Mouse (Mus musculus): ENCODE results near the gene Rell1. TPM values are rescaled to one million over a fixed set of nuclear protein-coding genes. Genes with fewer than 3 reads are reported as not detected.

Gene Rell1
- total RNA-seq, 2 experiments from 2014 or later = 9.0 to 13.5 TPM

DNA sequence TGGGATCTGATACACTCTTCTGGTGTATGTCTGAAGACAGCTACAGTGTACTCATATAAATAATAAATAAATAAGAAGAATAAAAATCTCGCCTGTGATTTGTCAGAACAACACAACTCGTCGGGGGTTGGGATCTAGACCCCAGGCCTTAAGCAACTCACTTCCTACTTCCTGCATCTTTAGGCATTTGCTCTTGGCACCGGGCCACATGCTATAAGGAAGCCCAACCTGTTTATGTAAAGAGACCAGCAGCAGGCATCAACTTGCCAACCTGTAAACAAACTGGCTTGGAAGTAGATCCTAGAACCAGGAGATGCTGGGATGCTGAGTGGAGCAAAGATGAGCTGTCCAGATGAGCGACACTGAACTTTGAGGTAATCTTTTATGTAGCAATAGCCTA, 26.8 kb downstream of the Rell1 start:
- Histone ChIP-seq H3K27ac (no peak overlapping the region), H3K4me3 (no peak overlapping the region)
- TF ChIP-seq CTCF (conservative IDR thresholded peaks at IDR 0.05) = no peak
- no peak for DNase-seq (ENCODE audit: low spot score in 2 of 2)

DNA sequence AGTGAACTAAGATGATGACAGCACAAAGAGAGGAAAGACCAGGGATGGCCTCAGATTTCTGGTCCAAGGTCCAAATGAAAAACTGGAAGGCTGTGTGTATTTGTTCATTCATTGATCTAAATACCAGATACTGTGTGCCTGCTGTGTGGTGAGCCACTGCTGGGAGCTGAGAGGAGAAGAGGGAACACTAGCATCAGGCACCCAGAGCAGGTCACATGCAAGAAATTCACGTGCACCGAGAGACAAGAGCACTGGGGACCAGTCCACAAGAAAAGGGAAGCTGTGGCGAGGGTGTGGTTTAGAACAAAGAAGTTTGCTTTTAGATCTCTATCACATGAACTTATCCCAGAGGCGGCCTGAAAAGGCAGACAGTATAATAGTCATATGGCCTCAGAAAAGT, 30.1 kb downstream of the Rell1 start:
- Histone ChIP-seq H3K4me3 (no peak overlapping the region), H3K27ac (no peak overlapping the region)
- TF ChIP-seq CTCF (conservative IDR thresholded peaks at IDR 0.05) = no peak
- no peak for DNase-seq (ENCODE audit: low spot score in 2 of 2)

DNA sequence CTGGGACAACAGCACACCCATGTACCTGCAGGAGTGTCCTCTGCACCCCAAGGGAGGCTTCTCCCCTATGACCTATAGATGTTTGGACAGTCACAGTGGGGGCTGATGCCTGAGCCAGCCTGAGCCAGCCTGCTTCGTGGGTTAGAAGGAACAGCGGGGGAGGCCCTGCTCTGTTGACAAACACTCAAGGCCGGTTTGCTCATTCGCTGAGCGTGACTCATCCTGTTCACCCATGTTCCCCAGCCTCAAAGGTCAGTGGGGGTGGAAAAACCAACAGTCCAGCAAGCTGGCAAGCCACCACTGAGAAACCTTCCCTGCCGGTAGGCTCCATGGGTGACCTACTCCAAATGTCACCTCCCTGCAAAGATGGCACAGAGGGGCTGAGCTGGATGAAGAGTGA, 32.0 kb downstream of the Rell1 start:
- TF ChIP-seq CTCF (conservative IDR thresholded peaks at IDR 0.05) = no peak
- no peak overlapping the region for H3K4me3 ChIP-seq
- DNase-seq (ENCODE audit: low spot score in 2 of 2) = no peak
- H3K27ac ChIP-seq = no peak overlapping the region

DNA sequence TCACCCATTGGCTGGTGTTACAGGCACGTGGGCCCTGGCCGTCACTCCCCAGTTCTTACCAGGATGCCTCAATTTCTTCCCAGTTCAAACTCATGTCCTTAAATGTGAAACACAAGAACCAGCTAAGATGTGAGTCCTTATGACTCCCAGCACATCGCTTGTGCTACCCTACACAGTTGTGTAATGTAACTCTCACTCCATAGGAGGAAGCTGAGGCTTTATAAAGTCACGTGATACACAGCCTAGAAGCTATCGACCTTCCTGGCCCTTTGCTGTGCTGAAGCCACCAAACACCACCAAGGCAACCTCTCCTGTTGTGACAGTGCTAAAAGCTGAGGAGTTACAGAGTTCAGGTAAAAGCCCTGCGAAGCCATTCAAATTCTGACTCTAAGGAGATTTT, 33.1 kb downstream of the Rell1 start:
- no peak for TF ChIP-seq CTCF (conservative IDR thresholded peaks at IDR 0.05)
- DNase-seq (ENCODE audit: low spot score in 2 of 2) = no peak
- H3K4me3 ChIP-seq = no peak overlapping the region
- no peak overlapping the region for H3K27ac ChIP-seq

DNA sequence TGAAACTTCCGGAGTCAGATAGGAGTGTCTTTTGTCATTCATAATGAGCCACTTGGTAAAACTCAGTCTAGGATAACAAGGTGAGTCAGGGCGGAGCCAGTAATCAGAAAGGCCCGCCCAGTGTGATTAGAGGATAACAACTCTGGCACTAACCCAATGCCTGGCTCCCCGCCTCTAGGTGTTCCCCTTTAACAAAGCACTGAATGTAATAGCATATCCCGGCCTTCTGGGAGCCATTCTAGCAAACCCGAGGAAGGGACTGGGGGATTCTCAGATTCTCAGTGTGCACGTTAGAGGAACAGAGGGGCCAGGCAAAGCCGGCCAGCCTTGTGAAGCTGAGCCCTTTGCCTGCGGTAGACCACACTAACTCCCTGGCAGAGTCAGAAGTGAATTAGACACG, 35.9 kb downstream of the Rell1 start:
- no peak for DNase-seq (ENCODE audit: low spot score in 2 of 2)
- Histone ChIP-seq H3K4me3 (no peak overlapping the region), H3K27ac (no peak overlapping the region)
- no peak for TF ChIP-seq CTCF (conservative IDR thresholded peaks at IDR 0.05)

DNA sequence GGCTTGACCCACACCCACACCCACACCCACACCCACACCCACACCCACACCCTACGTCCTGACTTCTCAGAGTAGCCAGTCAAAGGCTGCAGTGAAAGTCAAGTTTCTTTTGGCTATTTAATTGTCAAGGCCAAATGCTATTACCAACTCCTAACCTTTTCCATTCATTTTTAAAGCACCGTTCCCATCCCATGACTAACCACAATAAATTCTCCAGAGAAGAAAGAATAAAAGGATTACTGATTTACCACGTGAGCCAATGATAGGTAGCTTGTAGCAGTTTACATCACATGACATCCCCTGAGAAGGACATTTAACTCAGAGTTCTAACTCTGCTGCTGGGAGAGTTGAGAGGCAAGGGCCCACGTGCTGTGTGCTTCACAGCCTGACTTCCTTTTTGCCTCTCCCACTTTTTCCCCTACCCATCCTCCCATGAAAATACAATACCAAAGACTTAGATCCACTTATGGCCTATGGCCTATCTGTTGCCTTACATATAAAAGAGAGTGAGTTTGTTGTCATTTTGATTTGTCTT, 37.8 kb downstream of the Rell1 start:
- no peak overlapping the region for H3K27ac ChIP-seq
- no peak for TF ChIP-seq CTCF (conservative IDR thresholded peaks at IDR 0.05)
- no peak for DNase-seq (ENCODE audit: low spot score in 2 of 2)
- no peak overlapping the region for H3K4me3 ChIP-seq

DNA sequence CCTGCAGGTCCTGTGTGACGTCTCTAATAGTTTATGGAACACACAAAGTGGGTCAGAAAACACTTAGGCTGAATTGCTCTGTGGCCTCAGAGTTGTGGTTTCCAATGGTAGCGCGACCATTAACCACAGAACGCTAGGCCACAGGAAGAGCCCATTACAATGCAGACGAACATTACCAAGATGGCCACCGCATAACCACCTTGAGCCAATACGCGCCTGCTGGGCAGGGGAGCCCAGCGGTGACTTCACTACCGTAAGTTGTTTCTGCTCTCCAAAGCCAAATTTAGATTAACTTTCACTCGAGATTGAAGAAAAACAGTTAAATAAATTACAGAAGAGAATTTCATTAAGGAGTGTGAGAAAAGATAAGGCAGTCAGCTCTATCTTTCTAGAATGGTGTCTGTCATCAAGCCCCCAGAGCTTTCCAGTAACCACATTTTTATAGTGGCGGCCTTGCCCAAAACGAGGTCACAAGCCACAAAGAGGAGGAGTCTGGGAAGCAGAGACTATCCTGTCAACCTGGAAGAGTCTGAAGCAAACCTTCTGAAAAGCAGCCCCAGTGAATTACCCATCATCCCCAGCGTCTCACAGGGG, 43.6 kb downstream of the Rell1 start:
- DNase-seq (ENCODE audit: low spot score in 2 of 2) = no peak
- no peak overlapping the region for H3K27ac ChIP-seq
- no peak for TF ChIP-seq CTCF (conservative IDR thresholded peaks at IDR 0.05)
- no peak overlapping the region for H3K4me3 ChIP-seq

DNA sequence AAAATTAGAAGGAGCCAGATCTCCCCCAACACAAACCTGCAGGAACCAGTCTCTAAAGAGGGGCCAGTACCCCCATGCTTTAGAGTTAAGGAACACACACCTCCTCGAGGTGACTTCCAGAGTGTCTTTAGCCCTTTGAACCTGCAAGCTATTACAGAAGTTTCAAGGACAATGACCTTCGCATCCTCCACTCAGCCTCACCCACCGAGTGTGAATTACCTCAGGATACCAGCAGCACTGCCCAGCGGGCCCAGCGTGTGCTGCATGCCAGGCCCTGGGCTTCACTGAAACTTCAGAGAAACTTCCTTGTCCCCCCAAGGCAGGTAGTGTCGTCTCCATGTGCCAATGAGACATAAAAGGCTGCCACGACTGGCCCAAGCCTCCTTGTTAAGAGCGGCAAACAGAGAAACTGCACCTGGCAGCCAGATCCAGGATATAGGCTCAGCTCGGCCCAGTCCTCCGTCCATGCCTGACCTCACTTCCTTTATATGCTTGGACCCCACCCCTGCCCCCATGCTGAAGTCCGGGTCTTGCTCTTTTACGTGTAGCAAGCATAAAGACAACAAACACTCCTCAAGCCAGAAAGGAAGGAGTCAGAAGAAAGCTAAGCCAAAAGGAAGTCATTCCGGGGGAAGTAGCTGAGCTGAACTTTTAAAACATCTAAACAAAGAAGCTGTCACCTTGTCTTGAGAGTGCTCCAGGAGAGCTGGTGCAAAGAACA, 45.2 kb downstream of the Rell1 start:
- no peak for TF ChIP-seq CTCF (conservative IDR thresholded peaks at IDR 0.05)
- DNase-seq (ENCODE audit: low spot score in 2 of 2) = no peak
- Histone ChIP-seq H3K4me3 (no peak overlapping the region), H3K27ac (no peak overlapping the region)

DNA sequence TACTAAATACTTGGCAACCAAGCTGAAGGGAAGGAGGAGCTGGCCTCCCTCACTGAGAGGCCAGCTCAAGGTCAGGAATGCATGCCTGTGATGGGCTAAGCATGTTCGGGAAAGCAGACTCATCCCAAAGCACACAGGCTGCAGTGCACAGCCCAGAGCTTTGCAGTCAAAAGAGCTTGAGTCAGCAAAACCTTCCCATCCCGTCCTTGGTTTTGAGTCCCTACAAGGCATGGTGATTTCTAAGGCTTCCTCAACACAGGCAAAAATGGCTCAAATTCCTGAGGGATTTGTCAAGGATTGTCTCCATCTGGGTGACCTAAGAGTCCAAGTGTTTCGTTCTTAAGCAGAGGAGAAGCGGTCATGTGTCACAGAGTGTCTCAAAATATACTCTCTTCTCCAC, 50.5 kb downstream of the Rell1 start:
- Histone ChIP-seq H3K4me3 (no peak overlapping the region), H3K27ac (no peak overlapping the region)
- DNase-seq (ENCODE audit: low spot score in 2 of 2) = no peak
- no peak for TF ChIP-seq CTCF (conservative IDR thresholded peaks at IDR 0.05)

DNA sequence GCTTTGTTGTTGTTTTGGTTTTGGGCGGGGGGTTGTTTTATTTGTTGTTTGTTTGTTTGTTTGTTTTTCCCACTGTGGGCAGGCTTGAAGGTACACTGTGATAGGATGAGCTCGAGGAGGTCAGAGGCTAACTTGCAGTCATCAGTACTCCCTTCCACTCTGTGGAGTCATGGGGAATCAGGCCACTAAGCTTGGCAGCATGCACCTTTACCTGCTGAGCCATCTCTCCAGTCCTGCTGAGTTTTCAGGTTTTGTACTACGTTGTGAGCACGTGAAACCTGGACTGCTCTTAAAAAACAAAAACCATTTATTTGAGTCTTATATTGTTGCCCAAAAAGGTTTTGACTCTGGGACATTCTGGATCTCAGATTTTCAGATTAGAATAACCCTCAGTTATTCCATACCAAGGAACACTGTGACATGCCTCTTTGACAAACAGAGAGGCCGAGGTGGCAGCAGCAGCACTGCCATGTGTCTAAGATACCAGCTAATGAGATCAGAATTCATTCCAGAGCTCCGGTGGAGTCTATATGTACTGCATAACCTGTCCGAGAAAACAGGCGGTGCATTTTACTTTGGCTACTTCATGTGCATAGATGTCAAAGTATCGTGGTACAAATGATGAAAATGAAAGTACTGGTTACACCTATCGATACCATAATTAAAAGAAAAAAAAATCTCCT, 52.1 kb downstream of the Rell1 start:
- no peak overlapping the region for H3K27ac ChIP-seq
- TF ChIP-seq CTCF (conservative IDR thresholded peaks at IDR 0.05) = no peak

DNA sequence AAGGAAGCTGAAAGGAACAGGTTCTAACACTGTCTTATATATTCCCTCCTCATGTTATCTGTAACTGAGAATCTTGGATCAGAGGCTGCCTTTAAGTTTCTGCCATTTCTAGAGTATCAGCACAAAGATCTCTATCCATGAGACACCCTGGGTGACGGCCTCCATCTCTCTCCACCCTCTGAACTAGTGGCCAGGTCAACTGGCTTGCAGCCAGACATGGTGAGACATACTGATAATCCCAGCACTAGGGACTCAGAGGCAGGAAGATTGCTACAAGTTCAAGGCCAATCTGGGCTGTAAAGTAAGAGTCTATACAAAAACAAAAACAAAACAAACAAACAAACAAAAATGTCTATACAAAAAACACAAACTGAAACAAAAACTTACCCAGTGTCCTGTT, 53.8 kb downstream of the Rell1 start:
- Histone ChIP-seq H3K4me3 (no peak overlapping the region), H3K27ac (no peak overlapping the region)
- TF ChIP-seq CTCF (conservative IDR thresholded peaks at IDR 0.05) = no peak
- no peak for DNase-seq (ENCODE audit: low spot score in 2 of 2)

More for the DNA sequence above, 52.1 kb downstream of the Rell1 start:
- DNase-seq (ENCODE audit: low spot score in 2 of 2) = no peak
- H3K4me3 ChIP-seq = no peak overlapping the region

DNA sequence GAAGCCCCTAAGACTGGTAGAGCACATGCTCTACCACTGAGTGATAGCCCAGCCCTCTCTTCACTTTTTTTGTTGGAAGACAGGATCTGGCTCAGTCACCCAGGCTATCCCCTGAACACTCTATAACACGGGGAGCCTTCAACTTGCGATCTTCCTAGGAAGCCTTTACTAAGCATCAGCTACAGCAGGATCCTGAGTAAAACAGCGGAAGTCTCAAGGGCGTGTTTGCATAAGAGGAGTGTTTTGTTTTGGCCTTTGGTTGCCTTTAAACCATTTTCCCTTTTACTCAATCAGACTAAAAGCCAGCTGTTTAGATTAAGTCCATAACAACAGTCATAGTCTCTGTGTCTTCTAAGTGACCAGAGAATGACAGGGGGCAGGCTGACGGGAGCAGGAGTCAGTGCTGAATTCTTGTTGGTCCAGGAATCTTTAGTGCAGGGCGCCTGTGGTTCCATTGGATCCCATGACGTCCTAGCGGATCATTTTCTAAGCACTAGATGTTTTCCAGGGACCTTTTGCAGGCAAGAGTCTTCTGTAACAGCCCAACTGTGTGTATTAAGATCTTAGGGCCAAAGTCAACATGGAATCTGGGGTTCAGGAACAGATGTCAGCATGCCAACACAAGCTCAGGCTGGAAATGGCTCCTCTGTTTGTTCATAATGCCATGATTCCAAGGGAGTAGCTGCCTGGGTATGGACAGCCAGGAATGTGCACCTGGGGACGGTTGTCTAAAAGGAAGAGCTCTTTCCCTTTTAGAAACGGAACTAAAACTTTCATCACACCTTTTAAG, 58.3 kb downstream of the Rell1 start:
- Histone ChIP-seq H3K27ac (no peak overlapping the region), H3K4me3 (no peak overlapping the region)
- DNase-seq (ENCODE audit: low spot score in 2 of 2) = no peak
- TF ChIP-seq CTCF (conservative IDR thresholded peaks at IDR 0.05) = no peak

DNA sequence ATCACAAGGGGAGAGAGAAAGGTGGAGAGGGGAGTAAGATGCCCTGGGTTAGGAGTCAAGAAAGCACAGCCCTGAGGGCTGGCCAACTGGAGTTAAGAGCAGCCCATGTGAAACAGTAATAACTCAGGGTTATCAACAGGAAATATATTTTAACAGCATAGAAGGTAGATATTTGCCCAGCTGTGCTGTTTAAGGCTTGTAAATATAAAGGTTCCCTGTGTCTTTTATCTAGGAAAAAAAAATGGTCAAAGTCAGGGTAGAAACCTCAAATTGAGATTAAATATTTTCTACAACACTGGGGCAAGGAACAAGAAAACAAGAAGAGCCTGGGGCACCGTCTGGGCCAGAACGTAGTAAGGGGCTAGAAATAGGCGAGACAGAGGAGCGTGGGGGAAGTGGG, 61.2 kb downstream of the Rell1 start:
- no peak overlapping the region for H3K4me3 ChIP-seq
- no peak overlapping the region for H3K27ac ChIP-seq
- no peak for DNase-seq (ENCODE audit: low spot score in 2 of 2)
- TF ChIP-seq CTCF (conservative IDR thresholded peaks at IDR 0.05) = no peak
